Mouse (Mus musculus) limb, embryonic 14.5 days (tissue): ENCODE measurements around the gene Antxr1. TPM values are rescaled to one million over a fixed set of nuclear protein-coding genes. Genes with fewer than 3 reads are reported as not detected.

Source experiments
- ATAC-seq: fragments of 200-750 bp; cut with Nextera tagmentation; 2 replicates; pipeline ENCODE4 v1.8.0; 2017; ENCODE audit warnings: low read depth, moderate number of reproducible peaks, moderate TSS enrichment; ENCODE audit not compliant: low FRiP score
- DNase-seq: peaks from one replicate; pipeline ENCODE4 v3.0.0-alpha.2; 2015; ENCODE audit warnings: low spot score
- H3K27ac ChIP-seq: fragments of 300-500 bp; sonication (generic); replicated peaks from 2 replicates; pipeline ENCODE4 v1.5.1; 2014; ENCODE audit warnings: low read depth, mild to moderate bottlenecking, low read length, moderate library complexity, mixed read lengths
- H3K27me3 ChIP-seq: fragments of 300-500 bp; sonication (generic); 2 replicates; pipeline ENCODE4 v1.6.1; 2014; ENCODE audit warnings: low read length, mixed read lengths; ENCODE audit not compliant: control insufficient read depth, insufficient read depth
- H3K36me3 ChIP-seq: fragments of 300-500 bp; sonication (generic); 2 replicates; pipeline ENCODE4 v1.6.1; 2014; ENCODE audit warnings: mild to moderate bottlenecking, low read length, moderate library complexity, mixed read lengths; ENCODE audit not compliant: control insufficient read depth, insufficient read depth
- H3K4me1 ChIP-seq: fragments of 300-500 bp; sonication (generic); 2 replicates; pipeline ENCODE4 v1.6.1; 2014; ENCODE audit warnings: antibody characterized with exemption, low read length, mixed read lengths; ENCODE audit not compliant: control insufficient read depth, insufficient read depth
- H3K4me2 ChIP-seq: fragments of 300-500 bp; sonication (generic); replicated peaks from 2 replicates; pipeline ENCODE4 v1.6.1; 2014; ENCODE audit warnings: low read depth, mild to moderate bottlenecking, low read length, moderate library complexity; ENCODE audit not compliant: severe bottlenecking
- H3K4me3 ChIP-seq: fragments of 300-500 bp; sonication (generic); replicated peaks from 2 replicates; pipeline ENCODE4 v1.5.1; 2014; ENCODE audit warnings: low read length
- H3K9ac ChIP-seq: fragments of 300-500 bp; sonication (generic); 2 replicates; pipeline ENCODE4 v1.6.1; 2014; ENCODE audit warnings: mild to moderate bottlenecking, low read depth, low read length, moderate library complexity; ENCODE audit not compliant: severe bottlenecking
- H3K9me3 ChIP-seq: fragments of 300-500 bp; sonication (generic); 2 replicates; pipeline ENCODE4 v1.6.1; 2016; ENCODE audit warnings: low read length; ENCODE audit not compliant: control insufficient read depth
- POLR2A ChIP-seq: fragments of 200-500 bp; IDR thresholded peaks from 2 replicates; pipeline ENCODE4 v1.8.0; 2012; ENCODE audit warnings: inconsistent platforms, mild to moderate bottlenecking, moderate library complexity, borderline replicate concordance; ENCODE audit not compliant: insufficient read depth, insufficient read length; ENCODE audit errors: extremely low read depth
- WGBS: fragments of 180-500 bp; shearing (Covaris S2); extraction: QIAGEN DNeasy Blood & Tissue Kit; methylation state at CpG from one replicate; pipeline ENCODE4 v1.1.7; 2014; 5-methylcytosine and 5-hydroxymethylcytosine counted together
- polyA plus RNA-seq, 2 experiments: library from polyadenylated mRNA; depleted of rRNA in 1 of 2; stranded (reverse) in 1 of 2; unstranded in 1 of 2; fragments of >200 nt; fragmentation: Nextera tagmentation in 1 of 2; extraction: Ambion mirVana in 1 of 2; gene quantifications; 2 replicates each; pipeline versions ENCODE4 v1.2.1 to v1.2.3; 2012 to 2014

Antxr1 gene
- polyA plus RNA-seq, 2 experiments = 33.8 to 75.7 TPM

DNA sequence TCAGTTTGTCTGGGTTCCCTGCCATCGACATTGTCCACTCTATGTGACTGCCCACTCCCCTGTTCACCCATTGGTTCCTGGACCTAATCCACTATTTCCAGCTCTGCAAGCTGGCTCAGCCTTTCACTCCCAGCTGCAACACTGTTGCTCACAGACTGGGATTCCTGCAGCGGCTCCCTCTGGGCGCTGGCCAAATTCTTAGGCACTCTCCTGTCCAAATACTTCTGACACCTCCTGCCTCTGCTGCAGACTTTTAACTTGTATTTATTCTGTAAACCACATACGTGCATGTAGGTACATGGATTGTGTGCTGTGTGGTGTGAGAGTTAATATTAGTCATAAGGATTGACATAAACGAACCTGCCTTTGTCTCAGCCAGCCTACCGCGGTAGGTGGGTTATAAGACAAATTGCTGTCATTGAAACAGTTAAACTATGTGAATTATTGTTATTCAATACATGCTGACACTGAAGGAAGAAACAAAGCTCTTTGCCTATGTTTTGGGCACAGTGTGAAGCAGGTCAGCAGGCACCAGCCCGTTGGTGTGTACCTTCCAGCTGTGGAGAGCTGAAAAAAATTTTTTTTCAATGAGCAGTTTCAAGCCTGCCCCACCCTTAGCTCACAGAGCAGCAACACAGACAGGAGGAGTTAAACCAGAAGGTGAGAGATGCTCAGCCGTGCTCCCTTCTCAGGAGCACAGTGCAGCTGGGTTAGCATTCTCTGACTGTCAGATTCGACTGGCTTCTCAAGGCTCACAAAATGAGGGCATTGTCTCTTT lies 112.6 kb downstream of the Antxr1 start:
- Histone ChIP-seq H3K27ac (no peak overlapping the region; the same call in 1 of the 2 replicates), H3K27me3 (no peaks in the 10 kb centered on the region), H3K9me3 (no peaks in the 10 kb centered on the region), H3K4me3 (no peak overlapping the region), H3K9ac (no peak overlapping the region), H3K36me3 (peaks cover 5% of the 10 kb centered on the region; the same call in 1 of the 2 replicates), H3K4me2 (no peak overlapping the region), H3K4me1 (peaks cover 72% of the 10 kb centered on the region)
- DNase-seq (peak; percentile 68), ATAC-seq (peak; percentile 42)
- WGBS = 36% methylated on average over 10 of the region's 10 CpGs
- no peak for TF ChIP-seq POLR2A

GRCm38 (mm10) chr6:87219061-87219992 lies 116.3 kb downstream of the Antxr1 start:
- no peak overlapping the region for H3K9ac ChIP-seq
- peak; percentile 83 for ATAC-seq
- peaks cover 31% of the 10 kb centered on the region for H3K36me3 ChIP-seq
- no peaks in the 10 kb centered on the region for H3K9me3 ChIP-seq
- 0 out of 2 replicates have a peak overlapping the region, but pooled peaks have one; percentile 7 for H3K4me2 ChIP-seq
- peak overlapping the region; percentile 84 for H3K27ac ChIP-seq
- H3K27me3 ChIP-seq = no peaks in the 10 kb centered on the region
- peak; percentile 81 for DNase-seq
- 38% methylated on average over 13 of the region's 13 CpGs for WGBS
- no peak overlapping the region for H3K4me3 ChIP-seq
- peaks cover 43% of the 10 kb centered on the region for H3K4me1 ChIP-seq
- TF ChIP-seq POLR2A = no peak

GRCm38 (mm10) chr6:87216114-87216591 lies 119.5 kb downstream of the Antxr1 start:
- no peak overlapping the region for H3K4me2 ChIP-seq
- H3K27ac ChIP-seq = no peak overlapping the region
- H3K9ac ChIP-seq = no peak overlapping the region
- H3K4me1 ChIP-seq = peaks cover 20% of the 10 kb centered on the region
- no peak for DNase-seq
- H3K9me3 ChIP-seq = no peaks in the 10 kb centered on the region; the same call in 1 of the 2 replicates
- TF ChIP-seq POLR2A = no peak
- ATAC-seq = no peak
- peaks cover 47% of the 10 kb centered on the region for H3K36me3 ChIP-seq
- H3K4me3 ChIP-seq = no peak overlapping the region
- no peaks in the 10 kb centered on the region for H3K27me3 ChIP-seq
- 68% methylated on average over 2 of the region's 2 CpGs for WGBS

DNA sequence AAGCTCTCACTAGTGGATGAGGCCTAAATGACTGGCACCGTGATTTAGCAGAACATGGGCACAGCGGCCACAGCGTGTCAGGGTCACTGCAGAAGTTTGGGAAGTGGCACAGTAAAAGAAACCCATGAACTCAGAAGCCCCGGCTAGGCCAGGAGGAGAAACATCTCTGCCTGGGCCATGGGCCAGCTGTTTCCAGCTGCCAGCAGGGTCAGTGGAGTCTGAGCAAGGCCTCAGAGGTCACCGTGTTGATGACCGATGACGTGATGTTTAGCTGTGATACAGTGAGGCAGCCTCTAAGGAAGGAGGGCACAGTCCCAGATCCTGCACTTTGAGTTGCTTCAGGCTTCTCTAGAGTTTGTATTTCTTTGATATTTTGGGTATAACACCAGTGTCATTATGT lies 122.4 kb downstream of the Antxr1 start:
- no peak for TF ChIP-seq POLR2A
- H3K4me3 ChIP-seq = no peak overlapping the region
- no peak overlapping the region for H3K4me2 ChIP-seq
- H3K9ac ChIP-seq = no peak overlapping the region
- H3K27ac ChIP-seq = no peak overlapping the region
- WGBS = 71% methylated on average over 7 of the region's 7 CpGs
- no peaks in the 10 kb centered on the region for H3K4me1 ChIP-seq
- H3K9me3 ChIP-seq = no peaks in the 10 kb centered on the region; the same call in 1 of the 2 replicates
- H3K27me3 ChIP-seq = no peaks in the 10 kb centered on the region
- no peak for DNase-seq
- ATAC-seq = no peak
- peaks cover 55% of the 10 kb centered on the region for H3K36me3 ChIP-seq

- no peak for ATAC-seq
Observed at GRCm38 (mm10) chr6:87211551-87211950, 124.1 kb downstream of the Antxr1 start.

More at GRCm38 (mm10) chr6:87211551-87211950, 124.1 kb downstream of the Antxr1 start:
- no peak for DNase-seq
- H3K9ac ChIP-seq = no peak overlapping the region
- H3K4me2 ChIP-seq = no peak overlapping the region
- no peak overlapping the region for H3K4me3 ChIP-seq
- no peaks in the 10 kb centered on the region for H3K27me3 ChIP-seq
- no peak overlapping the region for H3K27ac ChIP-seq
- peaks cover 49% of the 10 kb centered on the region for H3K36me3 ChIP-seq
- 98% methylated on average over 3 of the region's 3 CpGs for WGBS
- H3K4me1 ChIP-seq = peaks cover 6% of the 10 kb centered on the region; the same call in 1 of the 2 replicates
- TF ChIP-seq POLR2A = no peak
- no peaks in the 10 kb centered on the region; the same call in 1 of the 2 replicates for H3K9me3 ChIP-seq
